Mouse (Mus musculus) kidney, adult 2 months (tissue): ENCODE data around the gene Eefsec.

ENCODE experiments used
- CTCF ChIP-seq: fragments of 200-500 bp; conservative IDR thresholded peaks from 2 replicates; pipeline ENCODE4 v1.5.1; 2011; ENCODE audit warnings: low read depth, mild to moderate bottlenecking, control low read depth, low read length, moderate library complexity, mixed read lengths; ENCODE audit not compliant: insufficient read depth, insufficient read length
- POLR2A ChIP-seq: fragments of 200-500 bp; IDR thresholded peaks from one replicate; pipeline ENCODE4 v1.6.1; 2011; ENCODE audit warnings: low read depth, low read length, control low read depth

DNA sequence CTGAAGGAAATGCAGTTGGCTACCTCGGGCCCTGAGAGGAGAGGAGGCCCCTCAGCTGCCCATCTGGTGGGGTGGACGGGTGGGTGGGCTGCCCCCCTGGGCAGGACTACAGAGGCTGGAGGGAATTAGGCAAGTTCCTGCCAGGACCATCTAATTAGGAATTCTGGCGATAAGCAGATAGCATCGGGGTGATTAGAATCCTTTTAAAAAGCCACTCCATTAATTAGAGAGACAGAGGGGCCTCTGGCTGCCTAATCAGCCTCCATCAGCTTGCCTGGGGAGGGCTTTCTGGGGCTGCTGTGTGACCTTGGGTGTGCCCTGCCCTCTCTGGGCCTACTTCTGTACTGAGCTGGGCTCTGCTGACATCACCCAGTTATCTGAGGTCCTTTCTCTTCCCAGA is 227.2 kb downstream of the Eefsec start:
- TF ChIP-seq CTCF (no peak), POLR2A (no peak)
